Mouse (Mus musculus) heart, embryonic 10.5 days (tissue): Measurements from ENCODE around the gene Pdia5. TPM values are rescaled to one million over a fixed set of nuclear protein-coding genes. Genes with fewer than 3 reads are reported as not detected.

Source experiments
- DNase-seq: peaks from one replicate; pipeline ENCODE4 v3.0.0-alpha.2; 2017; ENCODE audit warnings: low spot score
- H3K27ac ChIP-seq: fragments of 300-500 bp; sonication (generic); 2 replicates; pipeline ENCODE4 v1.5.1; 2016; ENCODE audit warnings: mild to moderate bottlenecking
- H3K27me3 ChIP-seq: fragments of 300-500 bp; sonication (generic); 2 replicates; pipeline ENCODE4 v1.6.1; 2016; ENCODE audit warnings: mild to moderate bottlenecking; ENCODE audit not compliant: poor library complexity, insufficient read depth, severe bottlenecking
- H3K36me3 ChIP-seq: fragments of 300-500 bp; sonication (generic); 2 replicates; pipeline ENCODE4 v1.6.1; 2016; ENCODE audit warnings: mild to moderate bottlenecking, moderate library complexity
- H3K4me1 ChIP-seq: fragments of 300-500 bp; sonication (generic); 2 replicates; pipeline ENCODE4 v1.6.1; 2016; ENCODE audit warnings: mild to moderate bottlenecking
- H3K4me3 ChIP-seq: fragments of 300-500 bp; sonication (generic); 2 replicates; pipeline ENCODE4 v1.5.1; 2016; ENCODE audit warnings: mild to moderate bottlenecking, moderate library complexity
- H3K9me3 ChIP-seq: fragments of 300-500 bp; sonication (generic); 2 replicates; pipeline ENCODE4 v1.6.1; 2016; ENCODE audit warnings: mild to moderate bottlenecking, moderate library complexity
- WGBS: fragments of 180-500 bp; shearing (Covaris S2); methylation state at CpG from one replicate; pipeline ENCODE4 v1.1.7; 2016; 5-methylcytosine and 5-hydroxymethylcytosine counted together
- microRNA-seq: library from miRNA; unstranded; fragments of <30 nt; microRNA quantifications from one replicate; pipeline ENCODE4, GENCODE M21; 2017
- polyA plus RNA-seq: library from polyadenylated mRNA; unstranded; fragments of >200 nt; fragmentation: Nextera tagmentation; extraction: Ambion mirVana; gene quantifications from 2 replicates; pipeline ENCODE4 v1.2.1, GENCODE M21; 2016

The Pdia5 gene
- polyA plus RNA-seq, 1 experiment from 2014 or later = 49.0 TPM

DNA sequence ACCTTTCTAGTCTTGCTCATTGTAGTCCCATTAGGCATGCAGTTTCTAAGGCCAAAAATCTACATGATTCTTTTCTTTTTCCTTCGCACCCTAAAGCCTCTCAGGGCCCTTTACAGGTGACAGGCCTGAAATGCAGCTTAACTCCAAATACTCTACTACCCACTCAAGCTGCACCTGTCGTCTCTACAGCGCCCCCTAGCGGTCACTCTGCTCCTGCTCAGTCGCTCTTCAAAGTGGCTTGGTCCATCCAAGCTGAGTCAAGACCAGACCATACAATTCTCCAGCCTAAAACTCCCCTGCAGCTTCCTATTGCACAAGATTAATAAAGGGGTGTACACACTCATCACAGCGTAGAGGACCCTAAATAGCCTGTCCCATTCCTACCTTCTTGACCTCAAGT is 130.1 kb downstream of the Pdia5 start:
- no peak overlapping the region for H3K27ac ChIP-seq
- H3K27me3 ChIP-seq = no peaks in the 10 kb centered on the region
- WGBS = 24% methylated on average over 6 of the region's 6 CpGs
- peaks cover 8% of the 10 kb centered on the region; the same call in 1 of the 2 replicates for H3K4me1 ChIP-seq
- H3K9me3 ChIP-seq = no peaks in the 10 kb centered on the region
- no peak overlapping the region for H3K4me3 ChIP-seq
- DNase-seq = peak; percentile 79
- H3K36me3 ChIP-seq = peaks cover 7% of the 10 kb centered on the region; the same call in 1 of the 2 replicates

DNA sequence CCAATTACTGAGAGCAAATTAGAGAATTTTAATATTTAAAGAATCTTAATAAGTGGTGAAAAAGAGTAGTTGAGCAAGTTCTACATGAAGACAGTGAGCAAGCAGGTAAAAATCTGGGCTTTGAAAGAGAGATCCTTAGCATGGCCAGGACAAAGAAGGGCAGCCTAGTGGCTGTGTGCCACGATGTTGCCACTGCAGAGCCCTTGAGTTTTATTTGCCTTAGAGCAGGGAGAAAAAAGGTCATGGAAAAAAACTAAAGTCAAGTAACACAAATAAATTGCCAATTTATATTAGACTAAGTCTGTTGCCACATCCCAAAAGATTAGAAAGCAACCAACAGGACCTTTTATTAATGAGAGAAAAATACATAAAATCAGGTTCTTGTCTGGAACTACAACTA is 133.2 kb downstream of the Pdia5 start:
- no peak for DNase-seq
- H3K27ac ChIP-seq = no peak overlapping the region
- 94% methylated on average over 1 of the region's 1 CpGs for WGBS

More for the DNA sequence above, 133.2 kb downstream of the Pdia5 start:
- Histone ChIP-seq H3K36me3 (peaks cover 12% of the 10 kb centered on the region; the same call in 1 of the 2 replicates), H3K4me3 (no peak overlapping the region), H3K27me3 (no peaks in the 10 kb centered on the region), H3K4me1 (0 out of 2 replicates have a peak, but pooled peaks cover 3% of the 10 kb centered on the region), H3K9me3 (no peaks in the 10 kb centered on the region)

Small RNA genes lying within 50 kb of the gene (microRNA-seq; reads per million reads assigned to microRNA genes)
- not detected for gene Gm25548

Other genes starting within 250 kb of the Pdia5 start
- gene Sec22a, start 127.0 kb downstream of the Pdia5 start, polyA plus RNA-seq = 31.2 and 32.8 TPM in 2 replicates
- 1.5 and 2.2 TPM in 2 replicates for gene Sema5b, start 50.3 kb upstream of the Pdia5 start, polyA plus RNA-seq